Mouse (Mus musculus): Measurements from ENCODE around the gene Pdzk1. TPM values are rescaled to one million over a fixed set of nuclear protein-coding genes. Genes with fewer than 3 reads are reported as not detected.

Gene Pdzk1
- polyA plus RNA-seq, 1 experiment, result not detected

- Histone ChIP-seq H3K79me3 (ENCODE audit: low read depth) (no peaks in the 10 kb centered on the region), H3K79me2 (ENCODE audit: control insufficient read depth, insufficient read depth) (no peaks in the 10 kb centered on the region)
These were observed 20.9 kb upstream of the Pdzk1 start for GRCm38 (mm10) chr3:96808136-96808535.

GRCm38 (mm10) chr3:96808651-96809050 is 20.4 kb upstream of the Pdzk1 start:
- H3K4me3 ChIP-seq (ENCODE audit: insufficient read depth, poor library complexity, severe bottlenecking), result no peak overlapping the region
- TF ChIP-seq CEBPB (IDR thresholded peaks at IDR 0.05; ENCODE audit: low read depth) (no peak), FOSL1 (IDR thresholded peaks at IDR 0.05; ENCODE audit: insufficient read depth, low read length, poor library complexity, severe bottlenecking) (no peak), MAX (IDR thresholded peaks at IDR 0.05) (no peak), USF1 (IDR thresholded peaks at IDR 0.05; ENCODE audit: low read depth) (no peak), MYOD1 (IDR thresholded peaks at IDR 0.05; ENCODE audit: control insufficient read depth, insufficient read length, low read depth) (no peak), CTCF (IDR thresholded peaks at IDR 0.05; ENCODE audit: control insufficient read depth, insufficient read depth, insufficient read length) (no peak), MYOG (IDR thresholded peaks at IDR 0.05; ENCODE audit: control insufficient read depth, extremely low read depth, insufficient read length) (no peak)
- no peaks in the 10 kb centered on the region for H3K79me3 ChIP-seq (ENCODE audit: low read depth)
- H3K36me3 ChIP-seq (ENCODE audit: control insufficient read depth, insufficient read depth), result no peaks in the 10 kb centered on the region
- no peaks in the 10 kb centered on the region for H3K27me3 ChIP-seq (ENCODE audit: control insufficient read depth, insufficient read depth, insufficient read length)
- H3ac ChIP-seq (ENCODE audit: control insufficient read depth, insufficient read length, low read depth), result no peak overlapping the region
- no peaks in the 10 kb centered on the region for H3K79me2 ChIP-seq (ENCODE audit: control insufficient read depth, insufficient read depth)

More at GRCm38 (mm10) chr3:96808136-96808535, 20.9 kb upstream of the Pdzk1 start:
- H3K36me3 ChIP-seq (ENCODE audit: control insufficient read depth, insufficient read depth), result no peaks in the 10 kb centered on the region
- no peak overlapping the region for H3K4me3 ChIP-seq (ENCODE audit: insufficient read depth, poor library complexity, severe bottlenecking)
- no peak for TF ChIP-seq FOSL1 (IDR thresholded peaks at IDR 0.05; ENCODE audit: insufficient read depth, low read length, poor library complexity, severe bottlenecking)
- no peak for TF ChIP-seq MYOD1 (IDR thresholded peaks at IDR 0.05; ENCODE audit: control insufficient read depth, insufficient read length, low read depth)
- no peak for TF ChIP-seq CEBPB (IDR thresholded peaks at IDR 0.05; ENCODE audit: low read depth)
- no peak for TF ChIP-seq MAX (IDR thresholded peaks at IDR 0.05)
- TF ChIP-seq CTCF (IDR thresholded peaks at IDR 0.05; ENCODE audit: control insufficient read depth, insufficient read depth, insufficient read length), result no peak
- no peak for TF ChIP-seq USF1 (IDR thresholded peaks at IDR 0.05; ENCODE audit: low read depth)
- H3K27me3 ChIP-seq (ENCODE audit: control insufficient read depth, insufficient read depth, insufficient read length), result no peaks in the 10 kb centered on the region
- no peak overlapping the region for H3ac ChIP-seq (ENCODE audit: control insufficient read depth, insufficient read length, low read depth)

DNA sequence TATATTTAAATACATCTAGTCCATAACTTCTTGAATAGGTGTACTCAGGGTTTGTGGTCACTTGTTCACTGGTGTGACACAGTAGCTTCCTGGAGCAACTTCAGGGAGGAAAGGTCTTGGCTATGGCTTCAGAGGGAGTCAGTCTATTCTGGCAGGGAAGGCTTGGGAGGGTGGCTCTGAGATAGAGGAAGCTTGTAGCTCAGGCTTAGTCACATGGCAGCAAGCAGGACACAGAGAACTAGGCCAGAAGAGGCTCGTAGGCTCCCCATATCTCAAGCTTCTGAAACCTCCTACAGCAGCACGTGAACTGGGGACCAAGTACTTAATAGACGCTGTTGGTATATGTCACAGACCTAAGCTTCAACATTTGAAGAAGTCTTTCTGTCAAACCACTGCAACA is 17.9 kb upstream of the Pdzk1 start:
- Histone ChIP-seq H3K79me2 (ENCODE audit: control insufficient read depth, insufficient read depth) (no peaks in the 10 kb centered on the region), H3K79me3 (ENCODE audit: low read depth) (no peaks in the 10 kb centered on the region), H3K4me3 (ENCODE audit: insufficient read depth, poor library complexity, severe bottlenecking) (no peak overlapping the region), H3K27me3 (ENCODE audit: control insufficient read depth, insufficient read depth, insufficient read length) (no peaks in the 10 kb centered on the region), H3K36me3 (ENCODE audit: control insufficient read depth, insufficient read depth) (no peaks in the 10 kb centered on the region), H3ac (ENCODE audit: control insufficient read depth, insufficient read length, low read depth) (no peak overlapping the region)
- no peak for TF ChIP-seq CTCF (IDR thresholded peaks at IDR 0.05; ENCODE audit: control insufficient read depth, insufficient read depth, insufficient read length)
- no peak for TF ChIP-seq CEBPB (IDR thresholded peaks at IDR 0.05; ENCODE audit: low read depth)
- no peak for TF ChIP-seq MAX (IDR thresholded peaks at IDR 0.05)
- no peak for TF ChIP-seq USF1 (IDR thresholded peaks at IDR 0.05; ENCODE audit: low read depth)
- no peak for TF ChIP-seq MYOD1 (IDR thresholded peaks at IDR 0.05; ENCODE audit: control insufficient read depth, insufficient read length, low read depth)
- TF ChIP-seq MYOG (IDR thresholded peaks at IDR 0.05; ENCODE audit: control insufficient read depth, extremely low read depth, insufficient read length), result no peak
- TF ChIP-seq FOSL1 (IDR thresholded peaks at IDR 0.05; ENCODE audit: insufficient read depth, low read length, poor library complexity, severe bottlenecking), result no peak

GRCm38 (mm10) chr3:96812395-96813091 is 16.5 kb upstream of the Pdzk1 start:
- no peak for TF ChIP-seq USF1 (IDR thresholded peaks at IDR 0.05; ENCODE audit: low read depth)
- no peak for TF ChIP-seq CEBPB (IDR thresholded peaks at IDR 0.05; ENCODE audit: low read depth)
- TF ChIP-seq CTCF (IDR thresholded peaks at IDR 0.05; ENCODE audit: control insufficient read depth, insufficient read depth, insufficient read length), result peak; percentile 58
- Histone ChIP-seq H3ac (ENCODE audit: control insufficient read depth, insufficient read length, low read depth) (no peak overlapping the region), H3K79me2 (ENCODE audit: control insufficient read depth, insufficient read depth) (no peaks in the 10 kb centered on the region), H3K27me3 (ENCODE audit: control insufficient read depth, insufficient read depth, insufficient read length) (no peaks in the 10 kb centered on the region), H3K36me3 (ENCODE audit: control insufficient read depth, insufficient read depth) (no peaks in the 10 kb centered on the region), H3K4me3 (ENCODE audit: insufficient read depth, poor library complexity, severe bottlenecking) (no peak overlapping the region), H3K79me3 (ENCODE audit: low read depth) (no peaks in the 10 kb centered on the region)

DNA sequence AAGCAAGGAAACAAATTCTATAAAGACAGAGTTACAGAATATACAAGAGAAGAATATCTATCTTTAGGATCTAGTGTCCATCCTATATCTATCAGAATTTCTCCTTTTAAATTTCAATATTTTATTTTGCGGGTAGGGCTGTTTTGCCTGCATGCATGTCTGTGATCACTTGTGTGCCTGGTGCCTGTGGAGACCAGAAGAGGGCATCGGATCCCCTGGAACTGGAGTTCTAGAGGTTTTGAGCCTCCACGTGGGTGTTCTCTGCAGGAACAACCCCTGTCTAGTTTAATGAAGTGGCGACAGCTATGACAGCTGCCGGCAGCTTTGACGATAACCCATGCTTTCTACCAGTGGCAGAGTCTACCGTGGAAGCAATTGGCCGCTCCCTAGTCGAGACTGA is 16.0 kb upstream of the Pdzk1 start:
- no peaks in the 10 kb centered on the region for H3K36me3 ChIP-seq (ENCODE audit: control insufficient read depth, insufficient read depth)
- no peaks in the 10 kb centered on the region for H3K27me3 ChIP-seq (ENCODE audit: control insufficient read depth, insufficient read depth, insufficient read length)
- no peak overlapping the region for H3K4me3 ChIP-seq (ENCODE audit: insufficient read depth, poor library complexity, severe bottlenecking)
- H3K79me2 ChIP-seq (ENCODE audit: control insufficient read depth, insufficient read depth), result no peaks in the 10 kb centered on the region
- no peak for TF ChIP-seq CEBPB (IDR thresholded peaks at IDR 0.05; ENCODE audit: low read depth)
- TF ChIP-seq CTCF (IDR thresholded peaks at IDR 0.05; ENCODE audit: control insufficient read depth, insufficient read depth, insufficient read length), result no peak
- TF ChIP-seq USF1 (IDR thresholded peaks at IDR 0.05; ENCODE audit: low read depth), result no peak
- TF ChIP-seq MAX (IDR thresholded peaks at IDR 0.05), result no peak
- no peak for TF ChIP-seq FOSL1 (IDR thresholded peaks at IDR 0.05; ENCODE audit: insufficient read depth, low read length, poor library complexity, severe bottlenecking)
- TF ChIP-seq MYOD1 (IDR thresholded peaks at IDR 0.05; ENCODE audit: control insufficient read depth, insufficient read length, low read depth), result peak; percentile 32
- H3K79me3 ChIP-seq (ENCODE audit: low read depth), result no peaks in the 10 kb centered on the region
- H3ac ChIP-seq (ENCODE audit: control insufficient read depth, insufficient read length, low read depth), result no peak overlapping the region
